ENCODE assay signal across 21 mouse cellular contexts in the genomic region with DNA sequence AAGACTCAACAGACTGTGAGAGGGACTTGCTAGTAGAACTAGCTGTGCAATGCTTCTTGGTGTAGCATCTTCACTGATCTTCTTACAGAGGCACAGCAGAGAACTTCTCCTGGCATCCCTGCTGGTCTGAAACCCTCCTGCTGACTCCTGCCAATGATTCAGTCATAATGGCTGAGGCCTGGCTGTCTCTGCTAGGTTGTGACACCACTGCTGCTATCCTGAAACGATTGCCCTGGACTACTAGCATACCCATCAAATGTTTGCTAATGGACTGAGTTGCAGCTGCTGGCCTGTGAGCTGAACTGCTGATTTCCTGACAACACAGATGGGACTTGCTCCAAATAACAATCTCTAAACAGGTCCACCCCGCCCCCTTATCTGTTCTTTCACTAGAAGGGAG. TPM values are rescaled to one million over a fixed set of nuclear protein-coding genes. Genes with fewer than 3 reads are reported as not detected.
"Had no signal": no experiment of that assay in that cellular context is flagged by ENCODE, and none has a peak within 500 bp of the region (broad histone marks: within the 10 kb centered on the region; RNA-seq: fewer than 3 reads in every experiment).

No protein-coding gene starts in this region.

- H3K27me3 ChIP-seq: liver, embryonic 15.5 days; midbrain, embryonic 12.5 days; neural tube, embryonic 13.5 days; neural tube, embryonic 15.5 days had no signal

- DNase-seq: lung, embryonic 14.5 days; lung, postnatal 10 days; midbrain, embryonic 14.5 days; right cerebral cortex, adult 18-20 months; right cerebral cortex, postnatal 25 days; right cerebral cortex, postnatal 4 days; spleen, adult 18-20 months; thymus, adult 18-20 months; thymus, postnatal 14 days; thymus, postnatal 36 days had no signal

- H3K27ac ChIP-seq: liver, embryonic 15.5 days; midbrain, embryonic 10.5 days; midbrain, embryonic 12.5 days; neural tube, embryonic 13.5 days; neural tube, embryonic 15.5 days had no signal

- H3K4me1 ChIP-seq: liver, embryonic 15.5 days; midbrain, embryonic 10.5 days; midbrain, embryonic 12.5 days; neural tube, embryonic 13.5 days; neural tube, embryonic 15.5 days had no signal

- H3K9me3 ChIP-seq: liver, embryonic 15.5 days; midbrain, embryonic 12.5 days; neural tube, embryonic 13.5 days; neural tube, embryonic 15.5 days had no signal

- H3K36me3 ChIP-seq: liver, embryonic 15.5 days; midbrain, embryonic 10.5 days; midbrain, embryonic 12.5 days; neural tube, embryonic 13.5 days; neural tube, embryonic 15.5 days had no signal

- ATAC-seq: midbrain, embryonic 16.5 days had no signal

- H3K9ac ChIP-seq: liver, embryonic 15.5 days; lung, embryonic 14.5 days; midbrain, embryonic 12.5 days; neural tube, embryonic 13.5 days; neural tube, embryonic 15.5 days had no signal

- H3K4me3 ChIP-seq: liver, embryonic 15.5 days; midbrain, embryonic 10.5 days; midbrain, embryonic 12.5 days; myocyte; neural tube, embryonic 13.5 days; neural tube, embryonic 15.5 days had no signal

- H3K4me2 ChIP-seq: liver, embryonic 15.5 days; lung, embryonic 14.5 days; midbrain, embryonic 12.5 days; neural tube, embryonic 13.5 days; neural tube, embryonic 15.5 days had no signal

RNA-seq across cellular contexts. Expression of a gene that starts 17.5 kb away (rescaled TPM):
- total RNA-seq: megakaryocyte, adult 5-6 weeks; megakaryocyte-erythroid progenitor cell, adult 5-6 weeks had no signal
- polyA plus RNA-seq: liver, embryonic 15.5 days; lung, embryonic 14.5 days; lung, embryonic 16.5 days; midbrain, embryonic 10.5 days; midbrain, embryonic 12.5 days; midbrain, embryonic 14.5 days; midbrain, embryonic 16.5 days; myocyte; neural tube, embryonic 11.5 days; neural tube, embryonic 13.5 days; neural tube, embryonic 15.5 days had no signal

RNA-seq across cellular contexts. Expression of a gene that starts 57.6 kb away (rescaled TPM):
- total RNA-seq: megakaryocyte, adult 5-6 weeks had no signal
